Mouse (Mus musculus): Measurements from ENCODE around the gene Sp6. TPM values are rescaled to one million over a fixed set of nuclear protein-coding genes. Genes with fewer than 3 reads are reported as not detected.
A peak's percentile ranks its signal among the peaks of the same experiment; 100 is the strongest.

Sp6 gene
- polyA plus RNA-seq, 1 experiment from 2014 or later, result 0.15 TPM

DNA sequence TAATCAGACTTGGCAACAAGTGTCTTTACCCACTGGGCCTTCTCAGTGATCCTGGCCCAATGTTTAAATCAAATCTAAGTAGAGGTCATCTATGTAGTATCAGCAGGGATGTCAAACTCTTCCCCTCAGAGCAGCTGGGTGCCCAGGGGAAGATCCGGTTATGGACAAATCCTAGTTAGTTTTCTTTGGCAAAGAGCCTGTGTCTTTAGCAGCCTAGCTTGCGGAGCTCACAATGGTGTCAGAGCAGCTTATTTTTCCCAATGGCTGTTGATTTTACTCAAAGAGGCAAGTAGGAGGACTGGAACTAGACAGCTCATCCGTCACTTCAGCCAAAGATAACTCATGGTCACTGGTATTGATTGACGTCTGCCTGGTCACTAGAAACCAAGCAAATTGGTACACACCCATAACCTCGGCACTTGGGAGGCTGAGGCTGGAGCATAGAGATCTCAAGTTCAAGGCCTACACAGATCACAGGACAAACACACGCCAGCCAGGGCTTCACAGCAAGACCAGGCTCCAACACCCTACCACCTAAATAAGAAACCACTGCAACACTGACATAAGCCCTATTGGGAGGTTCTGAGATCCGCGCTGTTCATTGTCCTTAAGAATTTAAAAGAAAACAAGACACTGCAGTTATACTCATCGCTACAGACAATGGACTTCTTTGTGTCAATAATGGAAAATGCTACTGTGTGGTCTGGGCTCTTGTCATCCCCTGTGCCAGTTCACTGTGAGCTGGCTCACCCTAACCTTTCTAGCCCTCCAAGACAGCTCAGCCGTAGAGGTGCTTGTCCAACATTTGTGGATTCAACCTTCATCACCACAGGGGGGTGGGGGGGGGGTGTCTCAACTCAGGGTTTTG, 37.4 kb upstream of the Sp6 start:
- 86% methylated on average over 10 of the region's 10 CpGs for WGBS
- no peak for ATAC-seq
- Histone ChIP-seq H3K27me3 (no peaks in the 10 kb centered on the region), H3K4me1 (peaks cover 38% of the 10 kb centered on the region), H3K4me2 (peak overlapping the region; percentile 83), H3K36me3 (ENCODE audit: poor library complexity, severe bottlenecking) (no peaks in the 10 kb centered on the region), H3K27ac (0 out of 2 replicates have a peak overlapping the region, but pooled peaks have one; percentile 40), H3K9ac (peak overlapping the region; percentile 96), H3K4me3 (peak overlapping the region; percentile 94), H3K9me3 (replicated peaks) (no peaks in the 10 kb centered on the region)

DNA sequence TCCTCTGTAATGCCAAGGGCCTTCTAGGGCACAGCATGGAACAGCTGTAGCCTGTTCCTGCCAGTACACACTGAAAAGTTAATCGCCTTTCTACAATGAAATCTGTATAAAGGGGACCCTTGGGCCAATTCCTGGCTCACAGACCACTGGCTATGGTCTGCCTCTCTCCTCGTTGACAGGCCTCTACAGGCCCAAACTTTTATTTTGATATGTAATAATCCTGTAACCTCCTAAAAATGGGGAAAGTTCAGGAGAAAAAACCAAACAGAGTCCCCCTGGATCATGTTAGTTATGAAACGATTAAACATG, 36.9 kb upstream of the Sp6 start:
- WGBS, result 52% methylated on average over 3 of the region's 3 CpGs
- H3K27ac ChIP-seq, result 0 out of 2 replicates have a peak overlapping the region, but pooled peaks have one; percentile 88

DNA sequence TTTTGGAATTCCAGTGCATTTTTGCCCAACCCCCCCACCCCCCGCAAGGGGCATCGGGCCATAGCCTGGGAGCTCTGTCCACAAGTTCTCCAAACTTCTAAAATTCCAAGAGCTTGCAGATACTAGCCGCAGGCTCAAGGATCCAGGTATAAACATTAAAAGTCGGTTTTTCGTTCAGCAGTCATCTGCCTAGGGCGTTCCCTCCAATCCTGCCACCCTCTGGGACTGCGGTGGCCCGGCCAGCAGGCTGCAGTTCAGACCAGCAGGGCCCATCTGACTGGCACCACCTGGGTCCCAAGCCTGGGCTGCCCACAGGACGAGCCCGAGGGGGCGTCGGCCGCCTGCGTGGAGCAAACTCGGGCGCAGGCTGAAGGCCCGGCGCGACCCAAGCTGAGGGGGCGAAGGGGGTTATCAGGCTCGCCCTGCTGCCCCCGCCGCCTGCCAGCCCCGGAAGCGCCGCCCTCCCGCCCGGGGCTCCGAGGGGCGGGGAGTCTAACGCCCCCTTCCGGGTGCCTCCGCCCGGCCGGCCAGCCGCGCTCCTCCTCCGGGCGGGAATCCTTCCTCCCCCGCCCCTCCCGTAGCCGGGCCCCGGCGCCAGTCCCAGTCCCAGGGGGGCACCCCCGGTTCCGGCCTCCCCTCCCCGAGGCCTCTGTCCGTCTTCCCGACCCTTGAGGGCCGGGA, 36.1 kb upstream of the Sp6 start:
- Histone ChIP-seq H3K4me3 (peak overlapping the region; percentile 94), H3K9ac (peak overlapping the region; percentile 96), H3K4me2 (peak overlapping the region; percentile 83), H3K9me3 (replicated peaks) (no peaks in the 10 kb centered on the region), H3K27me3 (no peaks in the 10 kb centered on the region), H3K27ac (peak overlapping the region; percentile 88), H3K4me1 (peaks cover 34% of the 10 kb centered on the region), H3K36me3 (ENCODE audit: poor library complexity, severe bottlenecking) (no peaks in the 10 kb centered on the region)
- peak; percentile 65 for ATAC-seq
- under 1% methylated on average over 42 of the region's 50 CpGs for WGBS

More for the DNA sequence above, 36.9 kb upstream of the Sp6 start:
- Histone ChIP-seq H3K36me3 (ENCODE audit: poor library complexity, severe bottlenecking) (no peaks in the 10 kb centered on the region), H3K9ac (peak overlapping the region; percentile 96), H3K4me3 (peak overlapping the region; percentile 94), H3K4me2 (peak overlapping the region; percentile 83), H3K9me3 (replicated peaks) (no peaks in the 10 kb centered on the region), H3K4me1 (peaks cover 38% of the 10 kb centered on the region), H3K27me3 (no peaks in the 10 kb centered on the region)
- ATAC-seq, result no peak

DNA sequence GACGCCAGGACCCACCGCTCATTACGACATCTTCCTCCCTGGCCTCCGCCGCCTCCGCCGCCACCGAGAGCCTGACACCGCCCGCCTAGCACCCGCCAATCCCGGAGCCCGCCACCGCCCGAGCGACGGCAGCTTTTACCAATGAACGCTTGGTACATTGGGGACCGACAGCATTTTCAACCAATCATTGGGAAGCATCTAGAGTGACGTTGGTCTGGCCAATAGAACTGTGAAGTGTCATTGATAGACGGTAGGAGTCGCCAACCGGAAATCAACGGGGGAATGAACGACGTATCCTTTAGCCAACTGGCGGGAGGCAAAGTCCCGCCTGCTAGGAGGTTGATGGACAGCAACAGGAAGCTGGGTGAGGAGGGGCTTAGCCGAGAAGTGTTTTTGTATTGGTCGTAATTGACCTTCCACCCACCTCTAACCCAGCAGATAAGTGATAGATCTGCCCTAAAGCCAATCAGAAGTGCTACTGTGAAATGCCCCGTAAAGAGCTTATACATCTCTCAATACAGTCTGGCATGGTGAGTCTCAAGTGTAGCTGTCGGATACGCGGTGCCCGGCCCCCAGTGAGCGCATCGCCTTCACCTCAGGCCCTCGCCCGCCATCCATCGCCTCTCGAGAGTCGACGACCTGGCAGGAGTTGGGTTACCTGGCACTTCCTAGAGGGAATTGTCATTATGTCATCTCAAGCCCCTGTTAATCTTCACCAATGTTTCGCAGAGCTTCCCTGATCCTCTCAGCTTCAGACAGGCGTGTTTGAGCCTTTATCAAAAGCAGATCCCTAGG, 35.4 kb upstream of the Sp6 start:
- under 1% methylated on average over 45 of the region's 45 CpGs for WGBS
- ATAC-seq, result peak; percentile 98
- peak overlapping the region; percentile 83 for H3K4me2 ChIP-seq
- no peaks in the 10 kb centered on the region for H3K27me3 ChIP-seq
- peaks cover 29% of the 10 kb centered on the region for H3K4me1 ChIP-seq
- H3K36me3 ChIP-seq (ENCODE audit: poor library complexity, severe bottlenecking), result no peaks in the 10 kb centered on the region
- H3K9me3 ChIP-seq (replicated peaks), result no peaks in the 10 kb centered on the region
- H3K9ac ChIP-seq, result peak overlapping the region; percentile 96
- H3K4me3 ChIP-seq, result peak overlapping the region; percentile 94
- peak overlapping the region; percentile 88 for H3K27ac ChIP-seq

DNA sequence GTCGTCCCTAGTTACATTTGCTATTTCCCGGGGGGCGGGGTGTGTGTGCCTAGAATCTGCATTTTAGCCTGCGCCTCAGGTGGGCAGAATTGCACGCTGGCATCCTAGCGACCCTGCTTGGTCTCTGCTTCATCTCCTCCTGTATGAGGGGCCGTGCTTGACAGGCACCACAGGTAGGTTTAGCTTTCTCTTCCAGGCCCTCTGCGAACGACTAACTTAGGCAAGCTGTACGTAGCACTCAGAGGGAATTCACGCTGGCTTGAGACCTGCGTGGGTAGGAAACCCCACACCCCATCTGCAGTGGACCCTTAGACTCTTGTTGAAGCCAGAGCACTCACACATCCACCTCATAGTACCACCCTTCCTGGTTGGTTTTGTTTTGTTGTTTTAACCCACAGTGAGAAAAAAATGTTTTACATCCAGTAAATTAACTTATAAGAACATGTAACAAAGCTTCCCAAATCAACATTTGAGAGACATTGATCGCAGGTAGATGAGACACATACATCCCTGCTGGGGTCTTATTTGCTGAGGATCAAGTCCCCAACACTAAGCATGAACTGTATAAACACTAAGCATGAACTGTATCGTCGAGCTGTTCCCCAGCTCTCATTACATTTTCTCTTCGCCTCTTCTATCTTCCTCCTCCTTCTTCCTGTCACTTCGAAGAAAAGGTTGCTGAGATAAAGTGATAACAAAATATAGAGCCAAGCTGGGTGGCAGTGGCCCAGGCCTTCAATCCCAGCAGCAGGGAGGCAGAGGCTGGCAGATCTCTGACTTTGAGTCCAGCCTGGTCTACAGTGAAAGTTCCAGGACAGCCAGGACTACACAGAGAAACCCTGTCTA, 34.6 kb upstream of the Sp6 start:
- WGBS, result 34% methylated on average over 17 of the region's 17 CpGs
- Histone ChIP-seq H3K4me3 (peak overlapping the region; percentile 52), H3K27ac (peak overlapping the region; percentile 82), H3K36me3 (ENCODE audit: poor library complexity, severe bottlenecking) (no peaks in the 10 kb centered on the region), H3K4me2 (peak overlapping the region; percentile 82), H3K9ac (peak overlapping the region; percentile 74), H3K9me3 (replicated peaks) (no peaks in the 10 kb centered on the region), H3K4me1 (peaks cover 23% of the 10 kb centered on the region), H3K27me3 (peaks cover 6% of the 10 kb centered on the region)
- no peak; the same call in 1 of the 2 replicates for ATAC-seq

DNA sequence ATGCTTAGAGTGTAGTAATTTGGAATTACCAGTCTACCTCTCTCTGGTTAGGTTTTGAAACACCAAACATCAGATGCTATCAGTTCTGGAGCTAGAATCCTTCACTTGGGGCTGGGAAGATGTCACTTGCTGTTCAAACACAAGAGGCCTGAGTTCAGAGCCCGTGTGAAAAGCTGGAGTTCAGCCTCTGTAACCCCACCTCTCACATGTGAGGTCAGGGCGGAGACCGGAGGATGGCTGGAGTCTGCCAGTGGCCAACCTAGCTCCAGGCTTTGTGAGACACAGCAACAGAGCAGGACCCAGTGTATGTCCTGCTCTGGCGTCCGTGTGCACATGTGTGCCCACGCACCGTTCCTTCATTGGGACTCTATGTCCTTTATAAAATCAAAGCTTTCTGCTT, 33.9 kb upstream of the Sp6 start:
- Histone ChIP-seq H3K4me2 (no peak overlapping the region), H3K27me3 (peaks cover 13% of the 10 kb centered on the region), H3K9ac (no peak overlapping the region), H3K9me3 (replicated peaks) (no peaks in the 10 kb centered on the region), H3K4me1 (peaks cover 23% of the 10 kb centered on the region), H3K4me3 (no peak overlapping the region), H3K36me3 (ENCODE audit: poor library complexity, severe bottlenecking) (no peaks in the 10 kb centered on the region), H3K27ac (no peak overlapping the region)
- ATAC-seq, result no peak
- WGBS, result 88% methylated on average over 7 of the region's 7 CpGs

DNA sequence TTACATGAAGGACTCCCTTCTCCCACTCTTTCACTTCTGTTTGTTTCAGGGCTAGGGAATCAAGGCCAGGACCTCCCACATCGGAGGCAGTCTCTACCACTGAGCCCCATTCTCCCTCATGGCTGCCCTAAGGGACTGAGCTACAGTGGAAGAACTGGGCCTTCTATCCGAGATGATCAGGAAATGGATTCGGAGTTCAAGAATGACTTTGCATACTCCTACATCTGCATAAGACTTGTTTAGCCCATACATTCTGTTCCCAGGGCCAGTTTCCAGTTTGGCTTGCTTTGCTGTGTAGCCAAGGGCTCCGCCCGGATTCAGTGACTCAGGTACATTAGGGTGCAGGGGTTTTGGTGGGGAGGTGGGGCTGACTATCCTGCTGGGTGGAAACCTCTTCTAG, 33.2 kb upstream of the Sp6 start:
- Histone ChIP-seq H3K9ac (no peak overlapping the region), H3K27ac (no peak overlapping the region), H3K4me2 (no peak overlapping the region), H3K9me3 (replicated peaks) (no peaks in the 10 kb centered on the region), H3K27me3 (peaks cover 19% of the 10 kb centered on the region), H3K36me3 (ENCODE audit: poor library complexity, severe bottlenecking) (no peaks in the 10 kb centered on the region), H3K4me1 (peaks cover 23% of the 10 kb centered on the region), H3K4me3 (no peak overlapping the region)
- WGBS, result 73% methylated on average over 5 of the region's 5 CpGs
- ATAC-seq, result no peak

DNA sequence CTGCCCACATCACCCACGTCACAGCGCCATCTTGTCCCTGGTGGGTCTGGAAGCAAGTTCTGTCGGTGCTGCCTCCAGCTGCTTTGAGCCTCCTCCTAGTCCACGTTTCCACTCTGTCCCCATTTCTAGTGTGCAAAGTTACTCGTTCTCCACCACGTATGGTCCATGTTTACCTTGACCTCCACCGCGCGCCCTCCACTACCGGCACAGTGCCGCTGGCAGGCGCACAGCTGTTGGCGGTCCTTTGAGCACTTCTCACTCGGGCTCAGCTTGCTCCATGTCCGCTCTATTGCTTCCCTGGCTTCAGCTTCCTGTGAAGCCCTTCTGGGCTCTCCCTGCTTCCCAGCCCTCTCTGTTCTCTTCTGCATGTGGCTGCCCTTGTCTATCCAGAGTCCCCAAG, 31.7 kb upstream of the Sp6 start:
- no peaks in the 10 kb centered on the region for H3K36me3 ChIP-seq (ENCODE audit: poor library complexity, severe bottlenecking)
- ATAC-seq, result no peak
- no peaks in the 10 kb centered on the region for H3K9me3 ChIP-seq (replicated peaks)
- 82% methylated on average over 15 of the region's 15 CpGs for WGBS
- peaks cover 12% of the 10 kb centered on the region for H3K4me1 ChIP-seq
- H3K4me3 ChIP-seq, result no peak overlapping the region
- no peak overlapping the region for H3K27ac ChIP-seq
- H3K4me2 ChIP-seq, result no peak overlapping the region
- H3K9ac ChIP-seq, result no peak overlapping the region
- peaks cover 32% of the 10 kb centered on the region for H3K27me3 ChIP-seq

DNA sequence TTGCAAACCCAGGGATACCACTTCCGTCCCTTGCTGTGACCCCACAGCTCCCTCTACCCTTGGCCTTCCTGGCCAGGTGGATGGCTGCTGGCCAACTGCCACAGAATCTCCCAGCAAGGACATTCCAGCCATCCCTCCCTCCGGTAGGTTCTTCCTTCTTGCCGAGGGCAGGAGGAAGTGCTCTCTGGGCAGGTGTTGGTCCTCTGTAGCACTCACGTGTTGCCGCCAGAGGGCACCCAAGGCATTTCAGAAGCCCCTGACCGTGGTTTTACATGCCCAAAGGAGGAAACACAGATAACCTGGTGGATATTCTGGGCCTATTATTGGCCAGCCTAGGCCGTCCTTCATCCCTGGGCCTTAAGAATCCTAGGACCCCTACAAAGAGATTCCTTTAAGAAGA, 30.8 kb upstream of the Sp6 start:
- Histone ChIP-seq H3K9ac (peak overlapping the region; percentile 43), H3K27me3 (peaks cover 41% of the 10 kb centered on the region), H3K27ac (no peak overlapping the region), H3K4me3 (no peak overlapping the region), H3K36me3 (ENCODE audit: poor library complexity, severe bottlenecking) (no peaks in the 10 kb centered on the region), H3K4me1 (peaks cover 9% of the 10 kb centered on the region), H3K9me3 (replicated peaks) (no peaks in the 10 kb centered on the region), H3K4me2 (peak overlapping the region; percentile 42)
- WGBS, result 4% methylated on average over 7 of the region's 7 CpGs
- ATAC-seq, result no peak

DNA sequence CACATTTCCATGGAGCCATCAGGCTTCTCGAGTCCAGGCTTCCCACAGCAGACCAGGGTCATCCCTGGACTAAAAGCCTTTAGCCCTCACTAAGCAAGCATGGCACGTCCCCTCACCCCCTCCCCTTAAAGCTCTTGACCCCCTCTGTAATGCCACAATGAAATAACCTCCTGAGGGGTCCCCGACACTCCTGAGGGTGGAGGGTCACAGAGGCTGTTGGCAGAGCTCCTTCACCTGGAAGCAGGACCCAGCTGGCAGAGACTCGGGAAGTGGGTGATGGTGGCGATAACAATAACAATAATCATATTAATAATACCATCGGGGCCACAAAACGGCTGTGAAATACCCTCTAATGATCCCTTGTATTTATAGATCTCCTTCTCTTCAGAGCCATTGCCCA, 30.3 kb upstream of the Sp6 start, which contains the start of gene Sp2:
Gene Sp2, minus strand, starts transcription at position 101 of the 400 bp plus-strand sequence.
- no peak within 1 kb of the TSS for H3K27ac ChIP-seq
- ATAC-seq, result no peak
- H3K27me3 ChIP-seq, result peaks cover 45% of the 10 kb centered on the region
- H3K9me3 ChIP-seq (replicated peaks), result no peaks in the 10 kb centered on the region
- no peaks in the 10 kb centered on the region for H3K36me3 ChIP-seq (ENCODE audit: poor library complexity, severe bottlenecking)
- no peak within 1 kb of the TSS for H3K4me3 ChIP-seq
- H3K4me2 ChIP-seq, result peak within 1 kb of the TSS; percentile 42
- WGBS, result 74% methylated on average over 7 of the region's 7 CpGs
- peaks cover 14% of the 10 kb centered on the region for H3K4me1 ChIP-seq
- H3K9ac ChIP-seq, result peak within 1 kb of the TSS; percentile 43

DNA sequence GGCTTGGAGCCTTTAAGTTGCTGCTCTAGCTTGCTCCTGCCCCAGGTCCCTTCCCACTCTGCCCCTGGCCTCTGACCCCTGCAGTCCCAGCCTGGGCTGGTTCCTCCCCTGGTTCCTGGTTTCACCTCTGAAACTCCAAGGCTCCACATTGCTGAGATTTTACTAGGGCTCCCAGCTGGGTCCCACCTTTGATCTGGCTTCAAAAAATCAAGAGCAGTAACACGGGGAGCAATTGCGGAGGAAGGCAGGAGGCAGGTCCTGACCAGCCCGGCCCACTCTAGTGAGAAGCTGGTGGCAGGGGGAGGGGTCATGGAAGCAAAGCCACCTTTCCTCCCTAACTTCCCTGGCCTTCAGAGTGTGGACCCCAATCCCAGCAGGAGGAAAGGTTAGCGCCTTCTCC, 28.3 kb upstream of the Sp6 start:
- no peak overlapping the region for H3K27ac ChIP-seq
- H3K4me1 ChIP-seq, result peaks cover 14% of the 10 kb centered on the region
- no peaks in the 10 kb centered on the region for H3K36me3 ChIP-seq (ENCODE audit: poor library complexity, severe bottlenecking)
- H3K4me2 ChIP-seq, result no peak overlapping the region
- H3K27me3 ChIP-seq, result peaks cover 60% of the 10 kb centered on the region
- H3K4me3 ChIP-seq, result no peak overlapping the region
- no peak overlapping the region for H3K9ac ChIP-seq
- ATAC-seq, result no peak
- 21% methylated on average over 4 of the region's 4 CpGs for WGBS
- H3K9me3 ChIP-seq (replicated peaks), result no peaks in the 10 kb centered on the region
